Mouse (Mus musculus): ENCODE data around the gene Lsm4. TPM values are rescaled to one million over a fixed set of nuclear protein-coding genes. Genes with fewer than 3 reads are reported as not detected.

Lsm4 gene
- total and polyA plus RNA-seq, 3 experiments = 152 to 2,024 (median 514) TPM

- H3K9ac ChIP-seq (ENCODE audit: control insufficient read depth, low read depth, low read length, poor library complexity, severe bottlenecking) = no peak overlapping the region
- H3K4me1 ChIP-seq (ENCODE audit: control insufficient read depth in 1 of 2, insufficient read depth in 2 of 2, low read length in 2 of 2) = peaks cover 10 to 19% of the 10 kb centered on the region in 2 experiments
- H3K27me3 ChIP-seq (ENCODE audit: control insufficient read depth in 1 of 2, insufficient read depth in 2 of 2, low read length in 2 of 2) = no peaks in the 10 kb centered on the region
- DNase-seq (ENCODE audit: low read depth, low spot score) = no peak
- no peak for TF ChIP-seq MEF2A (IDR thresholded peaks at IDR 0.05; ENCODE audit: extremely low read depth, insufficient replicate concordance, low read depth, low read length, poor library complexity, severe bottlenecking)
- TF ChIP-seq EP300 (IDR thresholded peaks at IDR 0.05; ENCODE audit: low read depth in 1 of 2, low read length in 2 of 2) = no peak
- peaks cover 2 to 10% of the 10 kb centered on the region in 2 experiments; a peak in 3 of 4 replicates for H3K36me3 ChIP-seq (ENCODE audit: control insufficient read depth in 1 of 2, insufficient read depth in 2 of 2, low read length in 2 of 2)
- no peak overlapping the region for H3K27ac ChIP-seq (ENCODE audit: control insufficient read depth, low read depth, low read length)
- no peaks in the 10 kb centered on the region for H3K9me3 ChIP-seq (replicated peaks; ENCODE audit: insufficient read depth, low read length)
- H3K79me2 ChIP-seq (ENCODE audit: control insufficient read depth, insufficient read depth, low read length, poor library complexity) = no peaks in the 10 kb centered on the region
- H3K4me3 ChIP-seq (ENCODE audit: control insufficient read depth in 1 of 2, insufficient read depth in 1 of 2, low read depth in 2 of 2, low read length in 2 of 2) = no peak overlapping the region
Measured at GRCm38 (mm10) chr8:70654121-70654520, 18.9 kb upstream of the Lsm4 start.

- DNase-seq (ENCODE audit: low read depth, low spot score) = no peak
- TF ChIP-seq MEF2A (IDR thresholded peaks at IDR 0.05; ENCODE audit: extremely low read depth, insufficient replicate concordance, low read depth, low read length, poor library complexity, severe bottlenecking) (no peak), POLR2AphosphoS2 (IDR thresholded peaks at IDR 0.05; ENCODE audit: low read length) (no peak), E2F4 (IDR thresholded peaks at IDR 0.05; ENCODE audit: borderline replicate concordance, low read depth, low read length) (no peak), SIN3A (IDR thresholded peaks at IDR 0.05; ENCODE audit: low read length) (no peak), TCF12 (IDR thresholded peaks at IDR 0.05; ENCODE audit: low read depth, low read length) (no peak), POLR2AphosphoS5 (IDR thresholded peaks at IDR 0.05; ENCODE audit: borderline replicate concordance, low read depth, low read length) (no peak), CHD2 (IDR thresholded peaks at IDR 0.05; ENCODE audit: low read length) (no peak), RAD21 (IDR thresholded peaks at IDR 0.05; ENCODE audit: low read depth, low read length) (no peak), ZMIZ1 (IDR thresholded peaks at IDR 0.05; ENCODE audit: low read depth, low read length) (no peak), MYC (IDR thresholded peaks at IDR 0.05; ENCODE audit: low read depth, low read length) (no peak), ELF1 (IDR thresholded peaks at IDR 0.05; ENCODE audit: low read depth, low read length) (no peak)
- no peak overlapping the region for H3K9ac ChIP-seq (ENCODE audit: control insufficient read depth, low read depth, low read length, poor library complexity, severe bottlenecking)
- H3K4me1 ChIP-seq (ENCODE audit: control insufficient read depth in 1 of 2, insufficient read depth in 2 of 2, low read length in 2 of 2) = peaks cover 4 to 8% of the 10 kb centered on the region in 2 experiments; a peak in 3 of 4 replicates
- H3K27ac ChIP-seq (ENCODE audit: control insufficient read depth, low read depth, low read length) = no peak overlapping the region
- peaks cover 0 to 2% of the 10 kb centered on the region in 2 experiments; a peak in 1 of 4 replicates for H3K36me3 ChIP-seq (ENCODE audit: control insufficient read depth in 1 of 2, insufficient read depth in 2 of 2, low read length in 2 of 2)
- no peaks in the 10 kb centered on the region for H3K27me3 ChIP-seq (ENCODE audit: control insufficient read depth in 1 of 2, insufficient read depth in 2 of 2, low read length in 2 of 2)
- H3K4me3 ChIP-seq (ENCODE audit: control insufficient read depth in 1 of 2, insufficient read depth in 1 of 2, low read depth in 2 of 2, low read length in 2 of 2) = no peak overlapping the region
- no peaks in the 10 kb centered on the region for H3K9me3 ChIP-seq (replicated peaks; ENCODE audit: insufficient read depth, low read length)
- H3K79me2 ChIP-seq (ENCODE audit: control insufficient read depth, insufficient read depth, low read length, poor library complexity) = no peaks in the 10 kb centered on the region
Measured at GRCm38 (mm10) chr8:70655469-70655868, 17.6 kb upstream of the Lsm4 start.

GRCm38 (mm10) chr8:70656193-70656790 lies 16.8 kb upstream of the Lsm4 start:
- H3K9me3 ChIP-seq (replicated peaks; ENCODE audit: insufficient read depth, low read length) = no peaks in the 10 kb centered on the region
- no peaks in the 10 kb centered on the region for H3K27me3 ChIP-seq (ENCODE audit: control insufficient read depth in 1 of 2, insufficient read depth in 2 of 2, low read length in 2 of 2)
- no peak overlapping the region for H3K27ac ChIP-seq (ENCODE audit: control insufficient read depth, low read depth, low read length)
- no peak overlapping the region for H3K9ac ChIP-seq (ENCODE audit: control insufficient read depth, low read depth, low read length, poor library complexity, severe bottlenecking)
- peaks cover 4 to 9% of the 10 kb centered on the region in 2 experiments; a peak in 3 of 4 replicates for H3K4me1 ChIP-seq (ENCODE audit: control insufficient read depth in 1 of 2, insufficient read depth in 2 of 2, low read length in 2 of 2)
- TF ChIP-seq MAFK (IDR thresholded peaks at IDR 0.05; ENCODE audit: borderline replicate concordance, low read depth, low read length) (no peak), ELF1 (IDR thresholded peaks at IDR 0.05; ENCODE audit: low read depth, low read length) (no peak), JUND (IDR thresholded peaks at IDR 0.05; ENCODE audit: low read depth, low read length) (no peak), CHD1 (IDR thresholded peaks at IDR 0.05; ENCODE audit: low read depth, low read length) (no peak), CHD2 (IDR thresholded peaks at IDR 0.05; ENCODE audit: low read length) (no peak)
- no peaks in the 10 kb centered on the region for H3K79me2 ChIP-seq (ENCODE audit: control insufficient read depth, insufficient read depth, low read length, poor library complexity)
- H3K36me3 ChIP-seq (ENCODE audit: control insufficient read depth in 1 of 2, insufficient read depth in 2 of 2, low read length in 2 of 2) = peaks cover 0 to 2% of the 10 kb centered on the region in 2 experiments; a peak in 1 of 4 replicates
- no peak overlapping the region for H3K4me3 ChIP-seq (ENCODE audit: control insufficient read depth in 1 of 2, insufficient read depth in 1 of 2, low read depth in 2 of 2, low read length in 2 of 2)
- no peak for DNase-seq (ENCODE audit: low read depth, low spot score)

Measured in MEL (cell line).